Mouse (Mus musculus) embryo, embryonic 10.5 days (tissue): ENCODE results near the gene Selenon.
A peak's percentile ranks its signal among the peaks of the same experiment; 100 is the strongest.

Experiments
- DNase-seq: peaks from one replicate; pipeline ENCODE4 v3.0.0-alpha.2; 2015; ENCODE audit warnings: low spot score

The Selenon gene

DNA sequence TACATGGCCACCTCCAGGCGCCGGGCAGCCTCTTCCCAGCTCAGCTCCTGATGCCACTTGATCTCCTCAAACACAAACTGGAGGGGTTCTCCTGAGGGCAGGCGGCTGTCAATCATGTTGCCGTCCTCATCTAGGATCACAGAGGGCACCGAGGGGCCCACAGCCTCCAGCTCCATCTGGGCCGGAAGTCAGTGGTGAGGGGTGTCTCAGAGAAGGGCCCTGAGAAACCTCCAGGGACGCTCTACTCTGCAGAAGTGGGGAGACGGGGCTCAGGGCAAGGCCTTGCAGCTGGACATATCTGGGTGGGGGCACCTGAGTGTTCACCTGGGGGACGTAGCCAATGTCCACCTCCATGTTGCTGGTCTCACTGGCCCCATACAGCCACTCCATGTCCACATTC is 9.2 kb downstream of the Selenon start:
- DNase-seq, result no peak

GRCm38 (mm10) chr4:134538997-134539580 is 12.9 kb downstream of the Selenon start:
- no peak for DNase-seq

DNA sequence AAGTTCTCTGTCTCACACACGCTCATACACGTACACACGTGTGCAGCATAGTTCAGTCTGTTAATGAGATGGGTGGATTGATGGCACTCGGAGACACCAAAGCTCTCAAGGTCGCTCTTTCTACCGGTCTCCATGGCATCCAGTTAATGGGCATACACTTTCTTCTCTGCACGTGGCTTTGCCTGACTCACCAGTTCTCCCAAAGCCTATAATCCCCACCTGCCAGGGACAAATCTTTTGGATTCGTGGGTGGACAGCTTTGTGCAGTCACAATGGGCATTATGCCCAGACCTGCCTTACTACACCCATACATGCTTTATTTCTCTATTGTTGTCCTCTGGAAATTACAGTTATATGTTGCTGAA is 16.2 kb downstream of the Selenon start:
- DNase-seq, result peak; percentile 19

DNA sequence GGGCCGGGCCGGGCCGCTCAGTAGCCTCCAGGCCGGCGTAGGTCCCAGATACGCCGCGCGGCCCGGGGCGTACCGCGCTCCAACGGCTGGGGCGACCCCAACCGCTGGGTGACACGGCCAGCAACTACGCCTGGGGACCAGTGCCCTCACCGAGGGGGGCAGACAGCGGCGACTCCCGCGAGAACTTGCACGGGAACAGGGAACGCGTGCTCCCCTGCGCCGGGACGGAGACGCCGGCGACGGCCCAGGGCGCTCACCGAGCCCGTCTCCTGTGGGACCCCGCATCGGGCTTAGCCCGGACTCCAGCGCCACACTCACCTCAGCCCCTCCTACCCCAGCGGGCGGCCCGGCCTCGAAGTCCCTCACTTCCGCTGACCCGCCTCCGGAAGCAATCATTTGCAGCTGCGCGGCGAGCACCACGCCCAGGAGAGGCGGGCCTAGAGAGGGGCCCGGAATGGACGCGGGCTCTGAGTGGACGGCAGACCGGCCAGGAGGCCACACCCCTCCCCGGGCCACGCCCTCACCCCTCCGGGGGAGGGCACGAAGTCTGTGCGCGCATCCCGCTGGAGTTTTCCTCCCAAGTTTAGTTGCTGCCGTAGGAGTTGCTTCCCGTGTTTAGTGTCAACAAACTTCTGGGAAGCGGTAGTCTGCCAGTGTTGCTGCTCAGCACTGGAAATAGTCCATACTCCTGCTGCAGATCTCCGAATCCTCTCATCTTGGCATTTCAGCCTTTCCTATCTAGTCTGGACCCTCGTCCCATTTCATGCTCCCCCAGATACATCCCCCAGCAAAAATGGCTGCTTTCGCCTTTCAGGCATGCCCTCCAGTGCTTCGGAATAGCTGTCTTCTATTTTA is 16.8 kb downstream of the Selenon start, which contains the start of gene Mtfr1l:
Gene Mtfr1l, minus strand, starts transcription at position 456 of the 855 bp plus-strand sequence.
- DNase-seq, result peak; percentile 98

GRCm38 (mm10) chr4:134534124-134534886 is 17.7 kb downstream of the Selenon start:
- peak; percentile 74 for DNase-seq

- no peak for DNase-seq
Measured at GRCm38 (mm10) chr4:134533421-134533820, 18.5 kb downstream of the Selenon start.

DNA sequence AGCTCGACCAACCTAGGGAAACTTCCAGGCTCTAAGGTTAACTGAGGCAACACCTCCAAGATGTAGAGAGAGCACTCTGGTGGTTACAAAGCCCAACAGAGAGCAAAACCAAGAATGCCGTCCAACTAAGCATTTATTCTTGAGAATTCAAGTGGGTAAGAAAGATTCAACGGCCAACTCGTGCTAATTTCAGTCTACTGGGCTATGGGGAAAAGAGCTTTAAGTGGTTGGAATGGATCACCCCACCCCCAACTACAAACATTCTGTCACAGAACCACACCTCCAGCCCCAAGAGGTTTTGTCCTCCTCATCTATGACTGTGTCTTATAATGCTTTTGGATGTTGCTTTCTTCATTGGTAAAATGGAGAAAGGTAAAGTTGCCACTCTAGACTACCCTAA is 19.0 kb downstream of the Selenon start:
- DNase-seq, result no peak

GRCm38 (mm10) chr4:134526220-134526619 is 25.7 kb downstream of the Selenon start:
- DNase-seq, result no peak

DNA sequence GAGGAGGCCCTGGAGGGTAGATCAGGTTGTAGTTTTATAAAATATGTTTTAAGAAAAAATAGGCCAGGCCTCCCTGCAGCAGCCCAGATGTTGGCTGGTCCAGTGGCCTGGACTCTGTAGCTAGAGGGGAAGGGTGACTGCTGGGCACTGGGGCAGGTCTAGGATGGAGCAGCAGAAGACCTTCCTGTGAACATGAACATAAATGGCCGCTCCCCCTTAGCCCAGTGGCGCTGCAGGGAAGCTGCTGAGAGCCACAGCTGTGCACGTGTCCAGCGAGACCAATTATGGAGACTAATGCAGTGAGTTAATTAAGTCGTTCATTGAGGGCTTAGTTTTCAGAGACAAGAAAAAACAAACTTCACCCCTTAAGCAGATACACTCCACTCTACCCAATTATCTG is 26.2 kb downstream of the Selenon start:
- DNase-seq, result no peak

DNA sequence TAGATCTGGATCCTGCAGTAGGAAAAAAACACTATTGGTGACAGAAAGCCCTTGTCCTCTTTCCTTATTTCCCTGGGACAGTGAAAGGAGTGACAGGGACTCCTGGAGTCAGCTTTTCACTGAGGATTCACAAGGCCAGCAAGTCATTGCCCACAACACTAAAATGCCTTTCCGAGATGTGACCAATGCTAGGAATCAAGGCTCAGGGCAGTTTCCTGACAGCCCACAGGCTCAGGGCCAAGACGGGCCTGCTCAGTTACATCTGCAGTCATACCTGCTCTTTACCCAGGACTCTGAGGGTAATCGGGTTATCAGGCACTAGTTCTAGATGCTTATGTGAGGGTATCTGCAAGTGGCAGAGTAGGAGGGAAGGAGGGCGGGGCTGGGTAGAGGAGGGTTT is 28.5 kb downstream of the Selenon start:
- DNase-seq, result no peak

- DNase-seq, result no peak
Measured at GRCm38 (mm10) chr4:134519281-134519680, 32.7 kb downstream of the Selenon start.

DNA sequence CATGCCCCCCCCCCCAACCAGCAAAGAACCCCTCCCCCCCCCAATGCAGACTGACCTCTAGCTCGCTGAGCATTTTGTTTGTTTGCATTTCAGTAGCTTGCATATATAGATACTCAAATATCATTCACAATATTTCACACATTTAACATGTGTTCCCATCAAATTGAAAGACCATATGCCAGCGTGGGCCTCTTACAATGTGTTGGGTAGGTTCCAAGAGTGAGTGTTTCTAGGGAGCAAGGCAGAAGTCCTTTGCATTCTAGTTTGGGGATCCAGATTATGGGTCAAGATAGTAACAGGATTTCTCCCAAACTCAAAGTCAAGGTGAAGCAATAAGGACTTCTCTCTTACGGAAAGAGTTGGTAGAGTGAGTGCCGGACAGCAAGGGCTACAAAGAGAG is 33.4 kb downstream of the Selenon start:
- DNase-seq, result no peak

DNA sequence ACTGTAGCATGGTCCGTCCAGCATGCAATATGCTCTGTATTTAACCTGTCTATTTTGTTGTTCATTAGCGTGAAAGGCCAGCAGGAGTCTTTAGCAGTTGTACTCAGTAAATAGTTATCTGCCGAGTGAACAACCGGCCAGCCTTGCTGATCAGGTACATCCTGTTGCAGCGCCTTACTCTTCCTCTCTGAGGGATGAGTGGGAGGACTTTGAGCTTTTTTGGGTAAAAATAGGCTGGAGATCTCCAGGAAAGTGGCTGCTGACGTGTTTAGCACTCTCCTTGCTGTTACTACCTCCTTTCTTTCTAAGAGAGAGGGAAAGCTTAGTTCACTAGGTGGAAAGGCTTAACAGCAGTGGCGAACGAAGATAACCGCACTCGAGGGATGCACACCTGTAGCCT is 34.2 kb downstream of the Selenon start:
- DNase-seq, result no peak

DNA sequence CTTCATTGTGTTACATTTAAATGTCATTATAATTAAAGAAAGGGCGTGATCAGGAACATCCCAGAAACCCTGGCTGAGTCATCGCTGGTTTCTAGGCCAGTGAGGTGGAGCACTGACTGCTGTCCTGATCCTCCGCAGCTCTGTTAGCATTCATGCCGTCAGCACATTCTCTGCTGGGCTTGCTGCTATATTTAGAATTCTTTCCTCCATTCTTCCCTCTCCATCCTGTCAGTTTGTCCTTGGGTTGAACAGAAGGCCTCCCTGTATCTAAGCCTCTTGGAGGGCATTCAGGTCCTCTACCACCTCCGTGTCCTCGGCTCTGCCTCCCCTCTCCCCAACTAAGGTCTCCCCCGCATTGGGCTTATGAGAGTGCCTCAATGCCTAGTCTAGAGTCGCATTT is 35.0 kb downstream of the Selenon start:
- DNase-seq, result no peak

DNA sequence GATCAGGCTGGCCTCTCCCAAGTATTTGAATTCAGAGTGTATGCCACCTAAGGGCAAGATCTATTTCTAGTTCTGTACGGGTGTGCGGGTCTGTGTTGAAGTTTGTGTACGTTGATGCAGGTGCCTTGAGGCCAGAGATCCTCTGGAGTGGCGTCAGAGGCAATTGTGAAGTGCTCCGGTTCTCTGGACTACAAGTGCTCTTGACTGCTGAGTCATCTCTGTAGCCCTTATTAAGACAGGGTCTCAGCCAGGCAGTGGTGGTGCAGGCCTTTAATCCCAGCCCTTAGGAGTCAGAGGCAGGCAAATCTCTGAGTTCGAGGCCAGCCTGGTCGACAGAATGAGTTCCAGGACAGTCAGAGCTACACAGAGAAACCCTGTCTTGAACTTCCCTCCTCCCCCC is 36.4 kb downstream of the Selenon start:
- no peak for DNase-seq

DNA sequence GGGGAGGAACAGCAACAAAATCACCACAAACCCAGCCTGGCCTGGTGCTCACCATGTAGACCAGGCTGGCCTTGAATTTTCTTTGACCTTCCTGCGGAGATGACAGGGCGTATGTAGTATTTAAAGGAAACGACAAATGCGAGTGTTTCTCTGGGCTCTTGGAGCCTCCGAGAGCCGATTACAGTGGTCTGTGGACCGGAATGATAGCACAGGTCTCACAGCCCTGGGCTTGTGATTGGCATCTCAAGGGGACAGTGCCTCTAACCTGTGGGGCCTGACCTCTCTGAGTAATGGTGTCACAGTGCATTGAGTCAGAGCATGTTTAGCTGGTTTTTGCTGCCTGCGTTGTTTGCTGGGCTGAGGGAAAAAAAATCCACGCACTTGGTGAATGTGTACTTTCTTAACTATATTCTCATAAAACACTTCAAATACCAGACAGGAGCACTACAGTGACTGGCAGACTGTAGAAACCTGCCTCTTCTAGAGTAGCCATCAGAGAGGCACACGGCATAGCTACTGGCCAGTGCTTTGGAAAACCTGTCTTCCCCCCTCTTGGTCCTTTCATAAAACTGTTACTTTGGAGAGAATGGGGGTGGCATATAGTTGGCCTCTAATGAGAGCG is 37.5 kb downstream of the Selenon start:
- no peak for DNase-seq

DNA sequence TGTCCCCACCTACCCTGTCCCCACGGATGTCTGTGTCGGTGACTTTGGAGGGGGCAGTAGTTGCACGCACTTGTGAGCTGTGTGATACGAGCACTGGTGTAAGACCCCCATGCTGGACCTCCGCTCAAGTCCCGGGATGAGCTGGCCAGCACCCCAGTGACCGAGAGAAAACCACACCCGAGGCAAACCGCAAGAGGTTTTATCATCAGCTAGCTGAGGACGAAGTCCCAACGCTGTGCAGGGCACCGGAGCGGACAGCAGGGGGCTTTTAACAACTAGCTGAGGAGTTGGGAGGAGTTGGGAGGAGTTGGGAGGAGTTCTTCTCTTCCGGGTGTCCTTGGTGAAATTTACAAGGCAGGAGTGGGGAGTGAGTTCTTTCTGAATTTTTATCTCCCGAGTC is 39.2 kb downstream of the Selenon start:
- DNase-seq, result peak; percentile 81

DNA sequence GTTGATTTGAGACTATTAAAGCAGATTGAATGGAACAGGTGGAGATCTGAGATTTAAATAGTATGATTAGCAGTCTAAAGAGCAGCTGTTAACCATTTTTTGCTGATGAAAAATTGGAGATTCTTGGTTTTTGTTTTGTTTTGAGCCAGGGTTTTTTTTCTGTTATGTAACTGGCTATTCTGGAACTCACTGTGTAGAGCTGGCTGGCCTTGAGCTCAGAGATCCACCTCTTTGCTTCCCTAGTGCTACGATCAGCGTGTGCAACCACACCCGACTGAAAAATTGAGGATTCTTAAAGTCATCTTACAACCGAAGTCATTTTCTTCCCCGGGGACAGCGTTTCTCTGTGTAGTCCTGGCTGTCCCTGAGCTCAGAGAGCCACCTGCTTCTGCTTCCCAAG is 40.2 kb downstream of the Selenon start:
- no peak for DNase-seq

- DNase-seq, result peak; percentile 97
Measured at GRCm38 (mm10) chr4:134510845-134511411, 41.0 kb downstream of the Selenon start, which contains the start of gene Aunip. TSS of gene Aunip (plus strand) at chr4:134510999.

- DNase-seq, result no peak
Measured at GRCm38 (mm10) chr4:134510396-134510795, 41.6 kb downstream of the Selenon start.

DNA sequence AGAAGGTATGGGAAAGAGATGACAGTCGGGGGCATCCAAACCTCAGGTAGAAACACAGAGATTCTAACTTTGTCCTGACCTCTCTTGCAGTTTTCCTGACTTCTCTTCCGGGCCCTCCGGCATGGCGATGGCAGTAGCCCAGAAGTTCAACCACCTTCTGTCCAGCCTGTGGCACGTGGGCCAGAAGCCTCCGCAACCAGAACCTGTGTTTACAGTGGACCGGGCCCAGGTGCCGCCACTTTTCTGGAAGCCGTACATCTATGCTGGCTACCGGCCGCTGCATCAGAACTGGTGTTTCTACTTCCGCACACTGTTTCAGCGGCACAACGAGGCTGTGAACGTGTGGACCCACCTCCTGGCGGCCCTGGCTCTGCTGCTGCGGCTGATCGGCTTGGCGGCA is 45.3 kb downstream of the Selenon start:
- no peak for DNase-seq

- no peak for DNase-seq
Measured at GRCm38 (mm10) chr4:134505966-134506594, 45.9 kb downstream of the Selenon start.
